1 mouse cellular context compared by ENCODE assay signal in the genomic region with DNA sequence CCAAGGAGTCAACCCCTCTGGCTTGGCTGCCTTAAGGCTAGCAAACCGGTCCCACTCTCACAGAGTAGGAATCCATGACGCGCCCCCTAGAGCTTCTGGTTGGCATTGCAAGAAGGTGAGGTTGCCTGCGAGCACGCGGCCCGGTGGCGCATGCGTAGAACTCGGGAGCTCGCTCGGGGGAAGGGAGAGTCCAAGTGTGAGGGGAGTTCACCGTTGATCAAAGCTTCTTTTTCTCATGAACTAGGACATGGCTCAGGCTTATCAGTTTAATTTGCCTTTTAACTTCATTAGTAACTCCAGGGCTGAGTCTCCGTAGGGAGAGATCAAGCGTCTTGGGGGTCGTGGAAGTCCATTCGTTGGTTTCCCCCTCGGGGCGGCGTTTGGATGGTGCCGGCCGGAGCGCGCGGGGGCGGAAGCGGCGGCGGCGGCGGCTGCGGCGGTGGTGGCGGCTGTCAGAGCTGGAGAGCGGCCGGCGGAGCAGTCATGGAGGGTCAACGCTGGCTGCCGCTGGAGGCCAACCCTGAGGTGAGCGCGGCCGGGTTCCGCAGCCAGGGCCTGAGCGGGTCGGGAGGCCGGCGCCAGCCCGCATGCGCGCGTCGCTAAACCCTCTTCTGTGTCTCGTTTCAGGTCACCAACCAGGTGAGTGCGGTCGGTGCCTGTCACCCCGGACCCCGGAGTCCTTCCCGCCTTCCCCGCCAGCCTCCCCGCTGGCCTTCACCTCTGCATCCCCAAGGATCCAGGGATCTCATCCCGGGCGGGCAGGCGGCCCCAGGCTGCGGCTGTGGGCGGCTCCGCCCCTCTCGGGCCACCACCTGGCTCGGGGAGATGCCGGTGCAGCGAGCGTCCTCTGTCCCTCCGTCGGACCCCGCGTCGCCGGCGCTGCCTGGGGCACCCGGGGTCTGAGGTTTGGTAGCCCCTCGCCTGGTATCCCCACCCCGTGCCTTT.
A peak's percentile ranks its signal among the peaks of the same experiment; 100 is the strongest.
TF ChIP-seq lines count a peak whose summit lies in the region.

A gene (plus strand): TSS at position 387 of the 945 bp plus-strand sequence.

TF ChIP-seq in CH12.LX, 34 proteins besides CTCF, POLR2A, EP300 and RAD21:
- no peak for TF ChIP-seq ZC3H11A (IDR thresholded peaks at IDR 0.05; ENCODE audit: low read depth, low read length)
- TF ChIP-seq SIN3A (IDR thresholded peaks at IDR 0.05; ENCODE audit: low read length) = peak; percentile 19
- no peak for TF ChIP-seq ZNF384 (IDR thresholded peaks at IDR 0.05; ENCODE audit: low read depth, low read length)
- peak; percentile 57 for TF ChIP-seq SMC3 (IDR thresholded peaks at IDR 0.05; ENCODE audit: low read depth, low read length)
- TF ChIP-seq JUND (conservative IDR thresholded peaks at IDR 0.05; ENCODE audit: low read depth, low read length) = no peak
- peak; percentile 33; the same call in 1 of the 2 replicates for TF ChIP-seq USF1 (IDR thresholded peaks at IDR 0.05; ENCODE audit: low read depth, low read length)
- no peak for TF ChIP-seq GABPA (IDR thresholded peaks at IDR 0.05; ENCODE audit: insufficient replicate concordance, low read depth, low read length)
- TF ChIP-seq MEF2A (IDR thresholded peaks at IDR 0.05; ENCODE audit: borderline replicate concordance, low read depth, low read length) = peak; percentile 49; the same call in 1 of the 2 replicates
- TF ChIP-seq POLR2AphosphoS2 (IDR thresholded peaks at IDR 0.05; ENCODE audit: low read depth, low read length) = no peak; the same call in 1 of the 2 replicates
- peak; percentile 76 for TF ChIP-seq ELF1 (IDR thresholded peaks at IDR 0.05; ENCODE audit: low read depth, low read length)
- peak; percentile 89 for TF ChIP-seq NRF1 (IDR thresholded peaks at IDR 0.05; ENCODE audit: low read depth, low read length)
- 0 out of 2 replicates have a peak, but pooled peaks have one; percentile 15 for TF ChIP-seq ETS1 (conservative IDR thresholded peaks at IDR 0.05; ENCODE audit: low read depth, low read length)
- TF ChIP-seq MYC (IDR thresholded peaks at IDR 0.05; ENCODE audit: low read depth, low read length) = peak; percentile 96
- TF ChIP-seq PAX5 (IDR thresholded peaks at IDR 0.05; ENCODE audit: low read length) = no peak
- peak; percentile 13; the same call in 1 of the 2 replicates for TF ChIP-seq UBTF (IDR thresholded peaks at IDR 0.05; ENCODE audit: low read depth, low read length)
- no peak; the same call in 1 of the 2 replicates for TF ChIP-seq BHLHE40 (IDR thresholded peaks at IDR 0.05; ENCODE audit: low read depth, low read length)
- peak; percentile 72 for TF ChIP-seq MXI1 (IDR thresholded peaks at IDR 0.05; ENCODE audit: low read depth, low read length)
- no peak for TF ChIP-seq MAFK (IDR thresholded peaks at IDR 0.05; ENCODE audit: insufficient replicate concordance, low read length)
- 0 out of 2 replicates have a peak, but pooled peaks have one; percentile 66 for TF ChIP-seq RCOR1 (conservative IDR thresholded peaks at IDR 0.05; ENCODE audit: low read depth, low read length)
- no peak for TF ChIP-seq CHD2 (IDR thresholded peaks at IDR 0.05; ENCODE audit: low read length)
- TF ChIP-seq IRF4 (IDR thresholded peaks at IDR 0.05; ENCODE audit: low read depth, low read length) = peak; percentile 63
- TF ChIP-seq ZMIZ1 (IDR thresholded peaks at IDR 0.05; ENCODE audit: low read depth, low read length) = 0 out of 2 replicates have a peak, but pooled peaks have one; percentile 37
- TF ChIP-seq CHD1 (IDR thresholded peaks at IDR 0.05; ENCODE audit: low read depth, low read length) = peak; percentile 100
- no peak for TF ChIP-seq USF2 (conservative IDR thresholded peaks at IDR 0.05; ENCODE audit: low read depth, low read length)
- peak; percentile 64 for TF ChIP-seq NELFE (IDR thresholded peaks at IDR 0.05; ENCODE audit: low read depth, low read length)
- TF ChIP-seq MAZ (IDR thresholded peaks at IDR 0.05; ENCODE audit: low read depth, low read length) = peak; percentile 63; the same call in 1 of the 2 replicates
- TF ChIP-seq MAX (IDR thresholded peaks at IDR 0.05; ENCODE audit: low read length) = peak; percentile 91
- peak; percentile 29; the same call in 1 of the 2 replicates for TF ChIP-seq JUN (IDR thresholded peaks at IDR 0.05; ENCODE audit: insufficient read depth, low read depth, low read length)
- no peak for TF ChIP-seq ZKSCAN1 (IDR thresholded peaks at IDR 0.05; ENCODE audit: borderline replicate concordance, low read depth, low read length)
- peak; percentile 74 for TF ChIP-seq HCFC1 (IDR thresholded peaks at IDR 0.05; ENCODE audit: low read depth, low read length)
- TF ChIP-seq E2F4 (IDR thresholded peaks at IDR 0.05; ENCODE audit: insufficient replicate concordance, low read depth, low read length) = peak; percentile 56; the same call in 1 of the 2 replicates
- 0 out of 2 replicates have a peak, but pooled peaks have one; percentile 29 for TF ChIP-seq TBP (conservative IDR thresholded peaks at IDR 0.05; ENCODE audit: low read depth, low read length)
- peak; percentile 76; the same call in 1 of the 2 replicates for TF ChIP-seq TCF12 (IDR thresholded peaks at IDR 0.05; ENCODE audit: low read depth, low read length)
- 0 out of 2 replicates have a peak, but pooled peaks have one; percentile 44 for TF ChIP-seq KAT2A (IDR thresholded peaks at IDR 0.05; ENCODE audit: insufficient replicate concordance, low read length)
